Mouse (Mus musculus): Measurements from ENCODE around the gene Smyd2. TPM values are rescaled to one million over a fixed set of nuclear protein-coding genes. Genes with fewer than 3 reads are reported as not detected.

Smyd2 gene
- total RNA-seq, 4 experiments from 2014 or later, result 87.4 to 105 (median 91.9) TPM

GRCm38 (mm10) chr1:189833351-189833750, 88.8 kb downstream of the Smyd2 start:
- no peak for DNase-seq (ENCODE audit: low spot score in 2 of 2)

GRCm38 (mm10) chr1:189830797-189831232, 91.3 kb downstream of the Smyd2 start:
- no peak for DNase-seq (ENCODE audit: low spot score in 2 of 2)

Other genes starting within 250 kb of the Smyd2 start
- gene Cenpf, start 234.3 kb downstream of the Smyd2 start, total RNA-seq (2022), result 1 to 10 TPM in 1 of 4 experiments, under 1 TPM in 3; 0.40 to 1.0 (median 0.46) TPM
- gene Ptpn14, start 194.1 kb downstream of the Smyd2 start, total RNA-seq (2022), result 10 to 100 TPM; 10.0 to 12.9 (median 10.2) TPM
- gene Prox1, start 248.4 kb upstream of the Smyd2 start, total RNA-seq (2022), result 10 to 100 TPM in 3 of 4 experiments, 1 to 10 TPM in 1; 9.5 to 12.4 (median 10.9) TPM

All from left cerebral cortex, adult 8-10 months (tissue).